Mouse (Mus musculus): Measurements from ENCODE around the gene Slc6a13.

- TF ChIP-seq CTCF (IDR thresholded peaks at IDR 0.05; ENCODE audit: low read depth, low read length): no peak
- no peak for TF ChIP-seq EP300 (IDR thresholded peaks at IDR 0.05; ENCODE audit: insufficient read depth, low read depth, low read length)
- no peak for TF ChIP-seq POLR2A (IDR thresholded peaks at IDR 0.05; ENCODE audit: insufficient read depth, low read length)
Measured at GRCm38 (mm10) chr6:121262496-121262895, 37.5 kb upstream of the Slc6a13 start.

Measured in ES-Bruce4 (cell line).